Mouse (Mus musculus) right cerebral cortex, postnatal 14 days (tissue): ENCODE data around the gene Agfg2.
"Not testable (repeated sequence)": the region's sequence is repeated elsewhere in the genome, so short reads cannot be mapped to it uniquely, and the experiment has no call there.

Experiments used
- DNase-seq: peaks from one replicate; pipeline ENCODE4 v3.0.0; 2022

Gene Agfg2

GRCm38 (mm10) chr5:137684294-137685123 is at the start of gene Agfg2:
Gene Agfg2, minus strand, starts transcription at chr5:137684726.
- DNase-seq = peak; percentile 98

- peak; percentile 34 for DNase-seq
These were observed 49.2 kb upstream of the Agfg2 start for GRCm38 (mm10) chr5:137733638-137734288.

GRCm38 (mm10) chr5:137726767-137727166 is 42.2 kb upstream of the Agfg2 start:
- DNase-seq = no peak

GRCm38 (mm10) chr5:137723840-137724239 is 39.3 kb upstream of the Agfg2 start:
- DNase-seq = no peak

GRCm38 (mm10) chr5:137720558-137721164 is 36.1 kb upstream of the Agfg2 start:
- DNase-seq = not testable (repeated sequence)

- no peak for DNase-seq
These were observed 34.6 kb upstream of the Agfg2 start for GRCm38 (mm10) chr5:137719088-137719487.

- no peak for DNase-seq
These were observed 33.7 kb upstream of the Agfg2 start for GRCm38 (mm10) chr5:137718020-137718790.

GRCm38 (mm10) chr5:137715685-137716084 is 31.2 kb upstream of the Agfg2 start:
- no peak for DNase-seq

- no peak for DNase-seq
These were observed 28.9 kb upstream of the Agfg2 start for GRCm38 (mm10) chr5:137713454-137713853.

- DNase-seq = peak; percentile 53
These were observed 22.5 kb upstream of the Agfg2 start for GRCm38 (mm10) chr5:137706913-137707633.

GRCm38 (mm10) chr5:137705242-137705641 is 20.7 kb upstream of the Agfg2 start:
- DNase-seq = no peak

GRCm38 (mm10) chr5:137699850-137700249 is 15.3 kb upstream of the Agfg2 start:
- DNase-seq = no peak

- DNase-seq = no peak
These were observed 14.6 kb upstream of the Agfg2 start for GRCm38 (mm10) chr5:137699080-137699479.

GRCm38 (mm10) chr5:137695930-137696329 is 11.4 kb upstream of the Agfg2 start:
- no peak for DNase-seq

- DNase-seq = no peak
These were observed 10.3 kb upstream of the Agfg2 start for GRCm38 (mm10) chr5:137694796-137695195.

- no peak for DNase-seq
These were observed 7.4 kb upstream of the Agfg2 start for GRCm38 (mm10) chr5:137691881-137692280.

- DNase-seq = no peak
These were observed 6.0 kb upstream of the Agfg2 start for GRCm38 (mm10) chr5:137690531-137690930.

- DNase-seq = no peak
These were observed 5.4 kb upstream of the Agfg2 start for GRCm38 (mm10) chr5:137689974-137690373.

GRCm38 (mm10) chr5:137686127-137686790 is 1.7 kb upstream of the Agfg2 start:
- no peak for DNase-seq

GRCm38 (mm10) chr5:137685653-137686052 is 1.1 kb upstream of the Agfg2 start:
- no peak for DNase-seq

- peak; percentile 44 for DNase-seq
These were observed 885 bp downstream of the Agfg2 start for GRCm38 (mm10) chr5:137683388-137684293.
